Mouse (Mus musculus) heart, postnatal 0 days (tissue): Measurements from ENCODE around the gene Uckl1.

Source experiments
- CTCF ChIP-seq: IDR thresholded peaks from 2 replicates; pipeline ENCODE4 v1.5.1; 2016; ENCODE audit warnings: antibody characterized with exemption, control low read depth, low read depth
- EP300 ChIP-seq: IDR thresholded peaks from 2 replicates; pipeline ENCODE4 v1.6.1; 2016; ENCODE audit warnings: antibody characterized with exemption, low read depth

GRCm38 (mm10) chr2:181586124-181586523 lies 1.4 kb upstream of the Uckl1 start:
- TF ChIP-seq CTCF, result no peak
- no peak for TF ChIP-seq EP300
